Mouse (Mus musculus): ENCODE data around the gene Cox4i2. TPM values are rescaled to one million over a fixed set of nuclear protein-coding genes. Genes with fewer than 3 reads are reported as not detected.

Gene Cox4i2
- total and polyA plus RNA-seq, 2 experiments = 0.31 TPM; not detected in 1

GRCm38 (mm10) chr2:152739842-152740260 lies 14.1 kb upstream of the Cox4i2 start:
- no peaks in the 10 kb centered on the region for H3K36me3 ChIP-seq (ENCODE audit: control insufficient read depth, insufficient read depth, low read length)
- WGBS = 1% methylated on average over 3 of the region's 3 CpGs
- no peaks in the 10 kb centered on the region for H3K79me2 ChIP-seq (ENCODE audit: control insufficient read depth, insufficient read depth, low read length)
- peak; percentile 98 for DNase-seq (ENCODE audit: extremely low read depth, low read depth, low spot score)
- H3K4me3 ChIP-seq (ENCODE audit: insufficient read depth, low read depth, low read length) = no peak overlapping the region
- H3K9ac ChIP-seq (ENCODE audit: low read depth, low read length) = no peak overlapping the region
- H3K27ac ChIP-seq (replicated peaks; ENCODE audit: insufficient read depth, low read depth, low read length) = peak overlapping the region; percentile 79
- no peak for TF ChIP-seq POLR2A (IDR thresholded peaks at IDR 0.05; ENCODE audit: extremely low read depth, insufficient read depth, low read length)
- no peak for TF ChIP-seq CTCF (IDR thresholded peaks at IDR 0.05; ENCODE audit: low read depth, low read length)
- H3K27me3 ChIP-seq (ENCODE audit: control insufficient read depth, insufficient read depth, low read length) = no peaks in the 10 kb centered on the region
- H3K4me1 ChIP-seq (ENCODE audit: control insufficient read depth, insufficient read depth, low read length) = peaks cover 22% of the 10 kb centered on the region

- TF ChIP-seq POLR2A (IDR thresholded peaks at IDR 0.05; ENCODE audit: extremely low read depth, insufficient read depth, low read length) (no peak), CTCF (IDR thresholded peaks at IDR 0.05; ENCODE audit: low read depth, low read length) (no peak)
- Histone ChIP-seq H3K36me3 (ENCODE audit: control insufficient read depth, insufficient read depth, low read length) (no peaks in the 10 kb centered on the region), H3K79me2 (ENCODE audit: control insufficient read depth, insufficient read depth, low read length) (no peaks in the 10 kb centered on the region), H3K9ac (ENCODE audit: low read depth, low read length) (no peak overlapping the region), H3K4me1 (ENCODE audit: control insufficient read depth, insufficient read depth, low read length) (peaks cover 22% of the 10 kb centered on the region), H3K27ac (replicated peaks; ENCODE audit: insufficient read depth, low read depth, low read length) (peak overlapping the region; percentile 38; the same call in 1 of the 2 replicates), H3K4me3 (ENCODE audit: insufficient read depth, low read depth, low read length) (no peak overlapping the region), H3K27me3 (ENCODE audit: control insufficient read depth, insufficient read depth, low read length) (no peaks in the 10 kb centered on the region)
- 74% methylated on average over 5 of the region's 5 CpGs for WGBS
- DNase-seq (ENCODE audit: extremely low read depth, low read depth, low spot score) = no peak
Observed at GRCm38 (mm10) chr2:152740490-152740889, 13.5 kb upstream of the Cox4i2 start.

DNA sequence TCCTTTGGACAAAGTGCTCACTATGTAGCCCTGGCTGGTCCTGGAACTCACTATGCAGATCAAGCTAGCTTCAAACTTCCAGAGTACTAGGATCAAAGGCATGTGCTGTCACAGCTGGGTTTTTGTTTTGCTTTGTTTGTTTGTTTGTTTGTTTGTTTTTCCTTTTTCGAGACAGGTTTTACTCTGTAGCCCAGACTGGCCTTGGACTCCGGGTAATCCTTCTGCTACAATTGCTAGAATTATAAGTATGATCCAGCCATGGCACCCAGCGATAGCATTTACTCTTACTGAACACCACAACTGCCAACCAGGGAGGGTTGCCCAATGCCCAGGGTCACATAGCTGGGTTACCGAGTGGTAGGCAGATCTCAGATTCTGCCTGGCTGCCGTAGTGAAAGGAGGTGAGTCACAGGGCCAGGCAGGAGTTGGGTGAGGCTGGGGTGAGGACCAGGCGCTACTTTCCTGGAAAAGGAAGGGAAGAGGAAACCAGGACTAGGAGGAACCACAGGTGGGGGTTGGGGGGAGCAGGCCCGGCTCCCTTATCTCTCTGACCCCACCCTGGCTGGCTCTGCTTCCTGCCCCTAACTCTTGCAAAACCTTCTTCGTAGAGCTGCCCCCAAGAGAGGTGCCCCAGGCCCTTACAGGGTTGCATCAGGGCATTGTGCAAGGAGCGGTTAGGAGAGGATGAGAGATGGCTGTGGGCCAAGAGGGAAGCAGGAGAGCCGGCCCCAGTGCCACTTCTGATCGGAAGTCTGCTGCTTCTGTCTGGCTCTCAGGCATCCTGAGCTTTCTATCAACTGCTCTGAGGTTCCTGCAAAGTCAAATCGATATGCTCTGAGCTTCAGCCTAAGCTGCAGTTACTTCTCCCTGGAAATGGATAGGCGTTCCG lies 12.6 kb upstream of the Cox4i2 start:
- H3K4me3 ChIP-seq (ENCODE audit: insufficient read depth, low read depth, low read length) = no peak overlapping the region
- H3K79me2 ChIP-seq (ENCODE audit: control insufficient read depth, insufficient read depth, low read length) = no peaks in the 10 kb centered on the region
- DNase-seq (ENCODE audit: extremely low read depth, low read depth, low spot score) = peak; percentile 85
- 7% methylated on average over 14 of the region's 14 CpGs for WGBS
- no peaks in the 10 kb centered on the region for H3K36me3 ChIP-seq (ENCODE audit: control insufficient read depth, insufficient read depth, low read length)
- TF ChIP-seq CTCF (IDR thresholded peaks at IDR 0.05; ENCODE audit: low read depth, low read length) = no peak
- TF ChIP-seq POLR2A (IDR thresholded peaks at IDR 0.05; ENCODE audit: extremely low read depth, insufficient read depth, low read length) = no peak
- H3K9ac ChIP-seq (ENCODE audit: low read depth, low read length) = 0 out of 2 replicates have a peak overlapping the region, but pooled peaks have one; percentile 28
- H3K27me3 ChIP-seq (ENCODE audit: control insufficient read depth, insufficient read depth, low read length) = no peaks in the 10 kb centered on the region
- H3K4me1 ChIP-seq (ENCODE audit: control insufficient read depth, insufficient read depth, low read length) = peaks cover 22% of the 10 kb centered on the region
- H3K27ac ChIP-seq (replicated peaks; ENCODE audit: insufficient read depth, low read depth, low read length) = peak overlapping the region; percentile 86

- peaks cover 22% of the 10 kb centered on the region for H3K4me1 ChIP-seq (ENCODE audit: control insufficient read depth, insufficient read depth, low read length)
- H3K27ac ChIP-seq (replicated peaks; ENCODE audit: insufficient read depth, low read depth, low read length) = no peak overlapping the region
- H3K36me3 ChIP-seq (ENCODE audit: control insufficient read depth, insufficient read depth, low read length) = no peaks in the 10 kb centered on the region
- peak; percentile 41 for DNase-seq (ENCODE audit: extremely low read depth, low read depth, low spot score)
- no peak overlapping the region for H3K9ac ChIP-seq (ENCODE audit: low read depth, low read length)
- H3K4me3 ChIP-seq (ENCODE audit: insufficient read depth, low read depth, low read length) = no peak overlapping the region
- WGBS = 18% methylated on average over 10 of the region's 10 CpGs
- no peaks in the 10 kb centered on the region for H3K79me2 ChIP-seq (ENCODE audit: control insufficient read depth, insufficient read depth, low read length)
- no peak for TF ChIP-seq POLR2A (IDR thresholded peaks at IDR 0.05; ENCODE audit: extremely low read depth, insufficient read depth, low read length)
- peak; percentile 83 for TF ChIP-seq CTCF (IDR thresholded peaks at IDR 0.05; ENCODE audit: low read depth, low read length)
- no peaks in the 10 kb centered on the region for H3K27me3 ChIP-seq (ENCODE audit: control insufficient read depth, insufficient read depth, low read length)
Observed at GRCm38 (mm10) chr2:152742435-152742834, 11.5 kb upstream of the Cox4i2 start.

DNA sequence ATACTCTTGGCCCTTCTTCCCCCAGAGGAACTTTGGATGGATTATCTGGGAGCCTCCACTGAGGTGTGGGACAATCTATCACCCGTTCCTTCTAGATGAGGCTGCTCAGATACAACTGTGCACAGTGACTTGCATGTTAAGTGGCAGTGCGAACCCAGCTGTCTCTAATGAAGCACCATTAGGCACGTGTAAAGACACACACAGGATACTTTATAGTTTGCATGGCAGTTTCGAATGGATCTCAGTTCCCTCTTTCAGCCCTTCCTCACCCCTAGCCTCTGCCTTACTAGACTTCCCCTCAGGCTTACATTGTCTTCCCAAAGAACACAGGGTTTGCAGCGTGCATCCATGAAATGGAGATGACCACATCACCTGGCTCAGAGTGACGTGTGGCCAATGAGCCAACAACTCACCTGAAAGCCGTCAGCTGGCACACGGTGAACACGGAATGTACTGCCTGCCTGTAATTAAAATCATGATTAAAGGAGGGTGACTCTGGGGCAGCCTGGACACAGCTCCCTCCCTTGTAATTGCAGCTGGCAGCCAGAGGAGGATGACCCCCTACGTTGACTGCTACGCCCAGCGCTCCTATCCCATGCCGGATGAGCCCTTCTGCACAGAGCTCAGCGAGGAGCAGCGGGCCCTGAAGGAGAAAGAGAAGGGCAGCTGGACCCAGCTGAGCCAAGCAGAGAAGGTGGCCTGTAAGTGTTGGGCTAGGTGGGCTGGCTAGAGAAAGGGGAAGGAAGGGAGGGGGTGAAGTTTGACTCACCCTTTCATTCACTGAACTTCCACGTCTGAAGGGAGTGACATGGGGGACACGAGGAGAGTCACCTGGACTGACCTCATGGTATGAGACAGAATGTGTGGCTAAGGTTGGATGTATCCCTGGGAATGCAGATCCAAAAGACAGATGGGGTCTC lies 2.8 kb downstream of the Cox4i2 start:
- Histone ChIP-seq H3K79me2 (ENCODE audit: control insufficient read depth, insufficient read depth, low read length) (no peaks in the 10 kb centered on the region), H3K4me1 (ENCODE audit: control insufficient read depth, insufficient read depth, low read length) (no peaks in the 10 kb centered on the region), H3K27me3 (ENCODE audit: control insufficient read depth, insufficient read depth, low read length) (no peaks in the 10 kb centered on the region), H3K27ac (replicated peaks; ENCODE audit: insufficient read depth, low read depth, low read length) (no peak overlapping the region), H3K36me3 (ENCODE audit: control insufficient read depth, insufficient read depth, low read length) (no peaks in the 10 kb centered on the region), H3K9ac (ENCODE audit: low read depth, low read length) (no peak overlapping the region), H3K4me3 (ENCODE audit: insufficient read depth, low read depth, low read length) (no peak overlapping the region)
- WGBS = 88% methylated on average over 17 of the region's 17 CpGs
- no peak for DNase-seq (ENCODE audit: extremely low read depth, low read depth, low spot score)
- TF ChIP-seq CTCF (IDR thresholded peaks at IDR 0.05; ENCODE audit: low read depth, low read length) = no peak
- no peak for TF ChIP-seq POLR2A (IDR thresholded peaks at IDR 0.05; ENCODE audit: extremely low read depth, insufficient read depth, low read length)

Data from liver, adult 2 months (tissue).